Mouse (Mus musculus) limb, embryonic 10.5 days (tissue): ENCODE results near the gene Kcnj16. TPM values are rescaled to one million over a fixed set of nuclear protein-coding genes. Genes with fewer than 3 reads are reported as not detected.
A peak's percentile ranks its signal among the peaks of the same experiment; 100 is the strongest.

Source experiments
- DNase-seq: peaks from one replicate; pipeline ENCODE4 v3.0.0-alpha.2; 2017; ENCODE audit warnings: low spot score
- H3K27ac ChIP-seq: fragments of 300-500 bp; sonication (generic); 2 replicates; pipeline ENCODE4 v1.5.1; 2016; ENCODE audit warnings: mild to moderate bottlenecking
- H3K27me3 ChIP-seq: fragments of 300-500 bp; sonication (generic); 2 replicates; pipeline ENCODE4 v1.6.1; 2016; ENCODE audit warnings: low read depth, mild to moderate bottlenecking; ENCODE audit not compliant: poor library complexity, severe bottlenecking
- H3K36me3 ChIP-seq: fragments of 300-500 bp; sonication (generic); 2 replicates; pipeline ENCODE4 v1.6.1; 2016; ENCODE audit warnings: mild to moderate bottlenecking, moderate library complexity
- H3K4me1 ChIP-seq: fragments of 300-500 bp; sonication (generic); 2 replicates; pipeline ENCODE4 v1.6.1; 2016
- H3K4me3 ChIP-seq: fragments of 300-500 bp; sonication (generic); 2 replicates; pipeline ENCODE4 v1.5.1; 2016; ENCODE audit warnings: mild to moderate bottlenecking, moderate library complexity
- H3K9me3 ChIP-seq: fragments of 300-500 bp; sonication (generic); replicated peaks from 2 replicates; pipeline ENCODE4 v1.6.1; 2016; ENCODE audit warnings: mild to moderate bottlenecking
- WGBS: fragments of 180-500 bp; shearing (Covaris S2); methylation state at CpG from one replicate; pipeline ENCODE4 v1.1.7; 2016; 5-methylcytosine and 5-hydroxymethylcytosine counted together
- polyA plus RNA-seq: library from polyadenylated mRNA; unstranded; fragments of >200 nt; fragmentation: Nextera tagmentation; extraction: Ambion mirVana; gene quantifications from 2 replicates; pipeline ENCODE4 v1.2.1, GENCODE M21; 2016

Kcnj16 gene
- polyA plus RNA-seq, 1 experiment from 2014 or later, result not detected

DNA sequence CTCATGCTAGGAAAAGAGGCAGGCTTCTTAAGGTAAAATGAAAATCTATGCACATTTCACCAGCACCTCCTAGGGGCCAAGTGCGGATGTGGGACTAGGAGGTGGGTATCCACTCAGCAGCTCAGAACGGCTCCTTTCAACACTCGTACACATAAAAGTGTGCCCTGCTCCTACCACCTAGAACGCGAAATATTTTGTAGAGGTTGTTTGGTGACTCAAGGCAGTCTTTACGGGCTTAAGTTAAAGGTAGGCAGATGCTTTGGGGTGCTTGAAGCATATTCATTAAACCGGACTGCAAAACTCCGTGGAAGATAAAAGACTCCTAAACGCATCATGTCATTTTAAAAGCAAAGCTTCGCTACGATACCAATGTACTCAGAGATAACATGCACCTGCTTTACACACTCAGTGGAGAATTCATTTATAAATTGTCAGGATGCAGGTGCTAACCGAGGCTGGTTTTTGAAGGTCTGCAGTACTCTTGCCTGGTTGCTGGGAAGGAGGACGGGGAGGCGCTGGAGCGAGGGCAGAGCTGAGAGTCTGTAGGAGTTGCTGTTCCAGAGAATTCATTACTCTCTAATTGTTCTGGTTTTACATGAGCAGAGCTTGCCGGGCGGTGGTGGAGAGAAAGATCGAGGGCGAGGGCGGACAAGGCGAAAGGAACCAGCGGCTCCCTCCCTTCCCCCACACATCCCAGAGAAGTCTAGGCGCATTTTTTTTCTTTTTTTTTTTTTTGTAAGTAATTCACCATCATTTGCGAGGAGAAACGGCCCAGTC lies 97.1 kb downstream of the Kcnj16 start:
- no peaks in the 10 kb centered on the region for H3K9me3 ChIP-seq
- H3K36me3 ChIP-seq, result no peaks in the 10 kb centered on the region
- peaks cover 21% of the 10 kb centered on the region for H3K4me1 ChIP-seq
- peak; percentile 66 for DNase-seq
- peak overlapping the region; percentile 80; the same call in 1 of the 2 replicates for H3K27ac ChIP-seq
- H3K27me3 ChIP-seq, result peaks cover 9% of the 10 kb centered on the region
- WGBS, result under 1% methylated on average over 25 of the region's 25 CpGs
- peak overlapping the region; percentile 67 for H3K4me3 ChIP-seq

DNA sequence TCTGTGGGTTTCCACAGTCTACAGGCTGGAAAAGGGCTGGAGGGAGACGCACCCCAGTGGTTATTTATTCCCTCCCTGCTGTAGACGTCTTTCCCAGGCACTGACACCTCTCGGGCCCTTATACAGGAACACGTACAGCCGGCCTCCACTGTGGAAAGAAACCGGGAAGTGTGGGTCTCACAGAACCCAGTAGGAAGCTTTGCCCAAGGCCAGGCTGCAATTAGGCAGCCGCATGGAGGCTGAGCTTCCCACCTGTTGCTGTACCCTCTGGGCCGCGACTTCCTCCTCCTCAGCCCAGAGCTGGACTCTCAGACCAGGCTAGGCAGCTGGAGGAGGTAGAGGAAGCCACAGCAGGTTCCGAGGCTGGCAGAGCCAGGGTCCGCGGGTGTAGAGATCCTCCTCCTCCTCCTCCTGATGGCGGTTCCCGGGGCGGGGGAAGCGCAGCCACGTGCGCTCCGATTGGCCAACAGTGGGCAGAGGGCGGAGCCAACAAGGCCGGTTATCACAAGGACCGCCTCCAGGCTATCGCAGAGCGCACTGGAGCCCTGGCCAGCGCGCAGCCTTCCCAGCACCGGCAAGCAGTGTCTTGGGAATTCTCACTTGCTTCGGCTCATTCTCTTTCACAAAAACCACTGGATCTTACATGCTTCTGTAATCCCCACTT lies 97.9 kb downstream of the Kcnj16 start, which contains the start of gene Kcnj2:
Gene Kcnj2, plus strand, starts transcription at position 530 of the 664 bp plus-strand sequence.
- H3K9me3 ChIP-seq, result no peaks in the 10 kb centered on the region
- 0% methylated on average over 28 of the region's 28 CpGs for WGBS

DNA sequence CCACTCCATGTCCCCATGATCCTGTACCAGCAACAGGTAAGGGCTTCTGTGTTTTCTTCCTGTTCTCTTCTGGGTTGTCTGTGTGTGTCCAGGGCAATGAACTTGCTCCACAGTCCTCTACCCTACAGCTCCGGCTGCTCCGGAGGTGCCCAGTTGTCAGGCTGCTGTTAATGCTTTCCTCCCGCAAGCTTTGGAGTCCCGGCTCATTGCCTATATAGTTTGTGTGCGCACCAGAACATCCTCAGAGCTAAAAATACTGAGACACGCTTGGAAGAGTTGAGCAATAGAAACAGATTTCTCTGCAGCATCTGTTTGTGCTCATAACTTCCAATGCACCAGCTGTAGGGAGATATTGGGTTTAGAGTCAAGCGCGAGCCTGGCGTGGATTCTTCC lies 98.5 kb downstream of the Kcnj16 start:
- Histone ChIP-seq H3K27me3 (peaks cover 9% of the 10 kb centered on the region), H3K4me3 (peak overlapping the region; percentile 67), H3K36me3 (no peaks in the 10 kb centered on the region), H3K4me1 (peaks cover 21% of the 10 kb centered on the region), H3K9me3 (no peaks in the 10 kb centered on the region), H3K27ac (peak overlapping the region; percentile 80)
- DNase-seq, result no peak
- WGBS, result 2% methylated on average over 9 of the region's 9 CpGs

More for the DNA sequence above, 97.9 kb downstream of the Kcnj16 start, which contains the start of gene Kcnj2:
- peak; percentile 92 for DNase-seq
- Histone ChIP-seq H3K4me1 (peaks cover 21% of the 10 kb centered on the region), H3K4me3 (peak within 1 kb of the TSS; percentile 67), H3K27ac (peak within 1 kb of the TSS; percentile 80), H3K36me3 (no peaks in the 10 kb centered on the region), H3K27me3 (peaks cover 9% of the 10 kb centered on the region)

DNA sequence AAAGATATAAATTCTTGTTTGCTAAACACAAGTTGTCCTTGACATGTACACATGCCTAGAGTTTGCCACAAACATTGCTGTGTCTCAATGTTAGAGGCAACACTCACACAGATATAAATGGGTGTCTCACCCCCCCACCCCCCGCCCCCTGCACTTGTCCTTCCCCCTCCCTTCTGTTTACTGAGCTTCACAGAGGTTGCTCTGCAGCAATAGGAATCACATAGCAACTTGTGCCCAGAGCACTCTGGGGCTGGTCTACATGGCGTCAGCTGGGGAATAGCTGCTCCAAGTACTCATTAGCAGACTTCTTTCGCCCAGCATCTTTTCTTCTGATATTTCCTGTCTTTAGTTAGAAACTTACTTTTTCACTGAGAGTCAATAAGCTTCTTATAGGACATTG lies 100.0 kb downstream of the Kcnj16 start:
- no peak overlapping the region for H3K27ac ChIP-seq
- WGBS, result 70% methylated on average over 3 of the region's 3 CpGs

DNA sequence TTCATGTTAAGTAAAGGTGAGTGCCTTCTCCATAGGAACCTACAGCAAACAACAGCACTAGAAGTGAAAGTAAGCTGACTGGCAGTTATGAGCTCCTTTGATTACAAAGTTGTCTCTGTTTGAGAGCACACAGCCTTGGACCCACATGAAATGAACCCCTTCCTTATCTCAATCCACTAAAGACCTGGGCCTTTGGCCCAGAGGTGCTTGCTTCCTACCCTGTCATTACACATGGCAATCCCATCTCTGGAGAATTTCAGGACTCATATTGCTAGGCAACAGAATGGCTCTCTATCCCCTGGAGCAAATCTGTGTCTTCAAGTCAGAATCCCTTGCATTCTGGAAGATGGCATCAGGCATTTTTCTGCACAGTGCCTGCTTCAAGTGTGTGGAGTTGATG lies 102.6 kb downstream of the Kcnj16 start:
- peaks cover 16% of the 10 kb centered on the region for H3K36me3 ChIP-seq
- no peak for DNase-seq
- H3K27ac ChIP-seq, result no peak overlapping the region
- peaks cover 9% of the 10 kb centered on the region for H3K27me3 ChIP-seq
- H3K9me3 ChIP-seq, result no peaks in the 10 kb centered on the region
- H3K4me3 ChIP-seq, result no peak overlapping the region
- H3K4me1 ChIP-seq, result peaks cover 18% of the 10 kb centered on the region

More for the DNA sequence above, 100.0 kb downstream of the Kcnj16 start:
- H3K27me3 ChIP-seq, result peaks cover 9% of the 10 kb centered on the region
- H3K4me3 ChIP-seq, result 0 out of 2 replicates have a peak overlapping the region, but pooled peaks have one; percentile 15
- H3K4me1 ChIP-seq, result peaks cover 21% of the 10 kb centered on the region
- H3K36me3 ChIP-seq, result peaks cover 12% of the 10 kb centered on the region
- H3K9me3 ChIP-seq, result no peaks in the 10 kb centered on the region
- no peak for DNase-seq

DNA sequence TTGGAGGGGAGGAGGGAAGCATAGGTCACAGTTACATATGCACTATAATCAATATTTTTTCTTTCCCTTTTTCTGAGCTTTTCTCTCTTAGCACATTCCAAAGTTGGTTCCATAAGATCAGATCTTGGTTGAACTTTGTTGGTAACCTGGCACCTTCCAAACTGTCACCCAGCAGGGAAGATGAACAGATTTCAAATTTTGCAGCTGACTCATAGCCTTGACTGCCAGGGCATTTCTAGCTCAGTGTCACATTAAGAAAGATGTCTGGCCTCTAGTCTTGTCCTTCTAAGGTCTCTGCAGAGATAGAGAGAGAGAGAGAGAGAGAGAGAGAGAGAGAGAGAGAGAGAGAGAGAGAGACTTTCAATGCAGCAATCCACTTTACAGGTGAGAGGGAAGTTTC lies 106.3 kb downstream of the Kcnj16 start:
- no peak overlapping the region for H3K27ac ChIP-seq
- no peak overlapping the region for H3K4me3 ChIP-seq
- H3K4me1 ChIP-seq, result no peaks in the 10 kb centered on the region
- DNase-seq, result no peak
- no peaks in the 10 kb centered on the region for H3K27me3 ChIP-seq
- no peaks in the 10 kb centered on the region for H3K9me3 ChIP-seq
- peaks cover 16% of the 10 kb centered on the region for H3K36me3 ChIP-seq

Other genes starting within 250 kb of the Kcnj16 start
- 1.2 and 2.5 TPM in 2 replicates for gene Kcnj2, start 98.1 kb downstream of the Kcnj16 start, polyA plus RNA-seq